Mouse (Mus musculus) kidney, adult 2 months (tissue): ENCODE results near the gene Kctd12b.

Experiments
- CTCF ChIP-seq: fragments of 200-500 bp; conservative IDR thresholded peaks from 2 replicates; pipeline ENCODE4 v1.5.1; 2011; ENCODE audit warnings: low read depth, mild to moderate bottlenecking, control low read depth, low read length, moderate library complexity, mixed read lengths; ENCODE audit not compliant: insufficient read depth, insufficient read length
- POLR2A ChIP-seq: fragments of 200-500 bp; IDR thresholded peaks from one replicate; pipeline ENCODE4 v1.6.1; 2011; ENCODE audit warnings: low read depth, low read length, control low read depth

GRCm38 (mm10) chrX:153695782-153696395, at the start of gene Kctd12b:
- TF ChIP-seq CTCF (no peak), POLR2A (no peak)
